Mouse (Mus musculus) kidney, adult 2 months (tissue): ENCODE data around the gene Ecsit.

Experiments
- CTCF ChIP-seq: fragments of 200-500 bp; conservative IDR thresholded peaks from 2 replicates; pipeline ENCODE4 v1.5.1; 2011; ENCODE audit warnings: low read depth, mild to moderate bottlenecking, control low read depth, low read length, moderate library complexity, mixed read lengths; ENCODE audit not compliant: insufficient read depth, insufficient read length
- POLR2A ChIP-seq: fragments of 200-500 bp; IDR thresholded peaks from one replicate; pipeline ENCODE4 v1.6.1; 2011; ENCODE audit warnings: low read depth, low read length, control low read depth

- TF ChIP-seq CTCF (no peak), POLR2A (no peak)
Observed at GRCm38 (mm10) chr9:22098993-22099696, 13.9 kb upstream of the Ecsit start, which contains the start of gene Cnn1.
